Mouse (Mus musculus) MEL (cell line): ENCODE measurements around the gene Ifna16. TPM values are rescaled to one million over a fixed set of nuclear protein-coding genes. Genes with fewer than 3 reads are reported as not detected.
A peak's percentile ranks its signal among the peaks of the same experiment; 100 is the strongest.

Experiments
- DNase-seq: peaks from one replicate; pipeline ENCODE4 v3.0.0; 2011; ENCODE audit warnings: low read depth, low spot score
- H3K27ac ChIP-seq: 2 replicates; pipeline ENCODE4 v1.5.1; 2012; ENCODE audit warnings: low read depth, mild to moderate bottlenecking, control low read depth, low read length, moderate library complexity; ENCODE audit not compliant: control insufficient read depth
- H3K27me3 ChIP-seq, 2 experiments: fragments of 150-350 bp in 1 of 2; sonication (generic) in 1 of 2; 2 replicates each; pipeline ENCODE4 v1.6.1; 2012; ENCODE audit warnings: low read length in 2 of 2, mild to moderate bottlenecking in 2 of 2, improper control_type of control experiment in 1 of 2, moderate library complexity in 1 of 2; ENCODE audit not compliant: insufficient read depth in 2 of 2, control insufficient read depth in 1 of 2
- H3K36me3 ChIP-seq, 2 experiments: 2 replicates each; pipeline ENCODE4 v1.6.1; 2012 to 2014; ENCODE audit warnings: low read length in 2 of 2, improper control_type of control experiment in 1 of 2, inconsistent platforms in 1 of 2, mild to moderate bottlenecking in 1 of 2; ENCODE audit not compliant: insufficient read depth in 2 of 2, control insufficient read depth in 1 of 2
- H3K4me1 ChIP-seq, 2 experiments: fragments of 150-350 bp in 1 of 2; sonication (generic) in 1 of 2; 2 replicates each; pipeline ENCODE4 v1.6.1; 2012; ENCODE audit warnings: low read length in 2 of 2, improper control_type of control experiment in 1 of 2, mild to moderate bottlenecking in 1 of 2; ENCODE audit not compliant: insufficient read depth in 2 of 2, control insufficient read depth in 1 of 2
- H3K4me3 ChIP-seq, 2 experiments: fragments of 150-350 bp in 1 of 2; sonication (generic) in 1 of 2; 2 replicates each; pipeline ENCODE4 v1.5.1; 2012; ENCODE audit warnings: low read depth in 2 of 2, low read length in 2 of 2, mild to moderate bottlenecking in 2 of 2, moderate library complexity in 2 of 2, control low read depth in 1 of 2, improper control_type of control experiment in 1 of 2; ENCODE audit not compliant: control insufficient read depth in 1 of 2, insufficient read depth in 1 of 2
- H3K79me2 ChIP-seq: 2 replicates; pipeline ENCODE4 v1.6.1; 2012; ENCODE audit warnings: mild to moderate bottlenecking, low read length, moderate library complexity; ENCODE audit not compliant: control insufficient read depth, poor library complexity, insufficient read depth
- H3K9ac ChIP-seq: 2 replicates; pipeline ENCODE4 v1.6.1; 2012; ENCODE audit warnings: low read depth, mild to moderate bottlenecking, control low read depth, low read length, moderate library complexity; ENCODE audit not compliant: control insufficient read depth, poor library complexity, severe bottlenecking
- H3K9me3 ChIP-seq: fragments of 150-350 bp; sonication (generic); replicated peaks from 2 replicates; pipeline ENCODE4 v1.6.1; 2012; ENCODE audit warnings: mild to moderate bottlenecking, low read length, improper control_type of control experiment, moderate library complexity; ENCODE audit not compliant: insufficient read depth
- BHLHE40 ChIP-seq: IDR thresholded peaks from 2 replicates; pipeline ENCODE4 v1.6.1; 2012; ENCODE audit warnings: low read depth, mild to moderate bottlenecking, inconsistent platforms, low read length, improper control_type of control experiment, borderline replicate concordance
- CHD1 ChIP-seq: IDR thresholded peaks from 2 replicates; pipeline ENCODE4 v1.6.1; 2012; ENCODE audit warnings: low read depth, mild to moderate bottlenecking, inconsistent platforms, low read length, improper control_type of control experiment
- CTCF ChIP-seq, 3 experiments: IDR thresholded peaks in 2 of 3; conservative IDR thresholded peaks in 1 of 3; 2 replicates each; pipeline ENCODE4 v1.5.1; 2011 to 2012; ENCODE audit warnings: low read length in 3 of 3, low read depth in 2 of 3, mild to moderate bottlenecking in 2 of 3, improper control_type of control experiment in 1 of 3, inconsistent platforms in 1 of 3, mixed read lengths in 1 of 3, moderate library complexity in 1 of 3; ENCODE audit not compliant: control insufficient read depth in 1 of 3, insufficient read depth in 1 of 3, poor library complexity in 1 of 3, severe bottlenecking in 1 of 3
- E2F4 ChIP-seq: IDR thresholded peaks from 2 replicates; pipeline ENCODE4 v1.6.1; 2011; ENCODE audit warnings: low read depth, low read length, improper control_type of control experiment, borderline replicate concordance
- ELF1 ChIP-seq: IDR thresholded peaks from 2 replicates; pipeline ENCODE4 v1.6.1; 2014; ENCODE audit warnings: low read depth, mild to moderate bottlenecking, inconsistent platforms, low read length, improper control_type of control experiment, moderate library complexity
- EP300 ChIP-seq, 2 experiments: IDR thresholded peaks; 2 replicates each; pipeline ENCODE4 v1.6.1; 2011; ENCODE audit warnings: improper control_type of control experiment in 2 of 2, low read length in 2 of 2, low read depth in 1 of 2, mild to moderate bottlenecking in 1 of 2
- ETS1 ChIP-seq: IDR thresholded peaks from 2 replicates; pipeline ENCODE4 v1.6.1; 2012; ENCODE audit warnings: low read depth, mild to moderate bottlenecking, inconsistent platforms, low read length, improper control_type of control experiment, moderate library complexity
- GABPA ChIP-seq: IDR thresholded peaks from 2 replicates; pipeline ENCODE4 v1.6.1; 2012; ENCODE audit warnings: low read depth, mild to moderate bottlenecking, inconsistent platforms, low read length, improper control_type of control experiment, moderate library complexity
- GATA1 ChIP-seq: IDR thresholded peaks from 2 replicates; pipeline ENCODE4 v1.6.1; 2011; ENCODE audit warnings: low read depth, low read length, improper control_type of control experiment
- HCFC1 ChIP-seq: IDR thresholded peaks from 2 replicates; pipeline ENCODE4 v1.6.1; 2012; ENCODE audit warnings: low read depth, mild to moderate bottlenecking, inconsistent platforms, low read length, improper control_type of control experiment, moderate library complexity
- JUND ChIP-seq: IDR thresholded peaks from 2 replicates; pipeline ENCODE4 v1.6.1; 2011; ENCODE audit warnings: low read depth, mild to moderate bottlenecking, improper control_type of control experiment, low read length
- KAT2A ChIP-seq: conservative IDR thresholded peaks from 2 replicates; pipeline ENCODE4 v1.6.1; 2012; ENCODE audit warnings: low read depth, low read length, improper control_type of control experiment, inconsistent platforms
- MAFK ChIP-seq: IDR thresholded peaks from 2 replicates; pipeline ENCODE4 v1.6.1; 2011; ENCODE audit warnings: low read depth, mild to moderate bottlenecking, low read length, improper control_type of control experiment, borderline replicate concordance
- MAX ChIP-seq: IDR thresholded peaks from 2 replicates; pipeline ENCODE4 v1.6.1; 2011; ENCODE audit warnings: low read length, improper control_type of control experiment
- MEF2A ChIP-seq: IDR thresholded peaks from 2 replicates; pipeline ENCODE4 v1.6.1; 2014; ENCODE audit warnings: low read depth, mild to moderate bottlenecking, inconsistent platforms, low read length, improper control_type of control experiment; ENCODE audit not compliant: poor library complexity, insufficient replicate concordance, severe bottlenecking; ENCODE audit errors: extremely low read depth
- MXI1 ChIP-seq: IDR thresholded peaks from 2 replicates; pipeline ENCODE4 v1.6.1; 2011; ENCODE audit warnings: mild to moderate bottlenecking, low read depth, low read length, improper control_type of control experiment
- MYB ChIP-seq: IDR thresholded peaks from 2 replicates; pipeline ENCODE4 v1.6.1; 2011; ENCODE audit warnings: mild to moderate bottlenecking, low read depth, low read length, improper control_type of control experiment
- NELFE ChIP-seq: IDR thresholded peaks from 2 replicates; pipeline ENCODE4 v1.6.1; 2011; ENCODE audit warnings: low read depth, low read length, improper control_type of control experiment
- NRF1 ChIP-seq: IDR thresholded peaks from 2 replicates; pipeline ENCODE4 v1.6.1; 2014; ENCODE audit warnings: low read depth, mild to moderate bottlenecking, inconsistent platforms, low read length, improper control_type of control experiment, moderate library complexity; ENCODE audit not compliant: poor library complexity, insufficient read depth, severe bottlenecking
- POLR2A ChIP-seq, 2 experiments: IDR thresholded peaks; 2 replicates each; pipeline ENCODE4 v1.6.1; 2011 to 2012; ENCODE audit warnings: low read length in 2 of 2, mild to moderate bottlenecking in 2 of 2, control low read depth in 1 of 2, improper control_type of control experiment in 1 of 2, low read depth in 1 of 2, moderate library complexity in 1 of 2; ENCODE audit not compliant: control insufficient read depth in 1 of 2, insufficient read depth in 1 of 2, poor library complexity in 1 of 2
- POLR2AphosphoS2 ChIP-seq: IDR thresholded peaks from 2 replicates; pipeline ENCODE4 v1.6.1; 2011; ENCODE audit warnings: low read length, improper control_type of control experiment
- POLR2AphosphoS5 ChIP-seq: IDR thresholded peaks from 2 replicates; pipeline ENCODE4 v1.6.1; 2012; ENCODE audit warnings: low read depth, borderline replicate concordance, mild to moderate bottlenecking, inconsistent platforms, low read length, moderate library complexity, mixed read lengths
- RAD21 ChIP-seq: IDR thresholded peaks from 2 replicates; pipeline ENCODE4 v1.6.1; 2011; ENCODE audit warnings: mild to moderate bottlenecking, low read depth, low read length, improper control_type of control experiment
- RCOR1 ChIP-seq: IDR thresholded peaks from 2 replicates; pipeline ENCODE4 v1.6.1; 2012; ENCODE audit warnings: low read depth, mild to moderate bottlenecking, inconsistent platforms, low read length, improper control_type of control experiment
- SIN3A ChIP-seq: IDR thresholded peaks from 2 replicates; pipeline ENCODE4 v1.6.1; 2012; ENCODE audit warnings: low read length, improper control_type of control experiment, inconsistent platforms
- SMC3 ChIP-seq: IDR thresholded peaks from 2 replicates; pipeline ENCODE4 v1.6.1; 2011; ENCODE audit warnings: low read depth, low read length, improper control_type of control experiment
- TAL1 ChIP-seq: IDR thresholded peaks from 2 replicates; pipeline ENCODE4 v1.6.1; 2012; ENCODE audit warnings: mild to moderate bottlenecking, inconsistent platforms, low read length, moderate library complexity, mixed read lengths
- TBP ChIP-seq: IDR thresholded peaks from 2 replicates; pipeline ENCODE4 v1.8.0; 2011; ENCODE audit warnings: low read depth, low read length, improper control_type of control experiment
- TCF12 ChIP-seq: IDR thresholded peaks from 2 replicates; pipeline ENCODE4 v1.6.1; 2014; ENCODE audit warnings: low read depth, mild to moderate bottlenecking, inconsistent platforms, low read length, improper control_type of control experiment, moderate library complexity
- UBTF ChIP-seq: IDR thresholded peaks from 2 replicates; pipeline ENCODE4 v1.6.1; 2012; ENCODE audit warnings: low read depth, mild to moderate bottlenecking, inconsistent platforms, low read length, improper control_type of control experiment, moderate library complexity, borderline replicate concordance; ENCODE audit not compliant: insufficient read depth
- USF2 ChIP-seq, 2 experiments: IDR thresholded peaks; 2 replicates each; pipeline ENCODE4 v1.6.1; 2011 to 2012; ENCODE audit warnings: improper control_type of control experiment in 2 of 2, low read length in 2 of 2, borderline replicate concordance in 1 of 2, inconsistent platforms in 1 of 2, low read depth in 1 of 2, mild to moderate bottlenecking in 1 of 2; ENCODE audit not compliant: insufficient read depth in 1 of 2
- ZC3H11A ChIP-seq: IDR thresholded peaks from 2 replicates; pipeline ENCODE4 v1.6.1; 2012; ENCODE audit warnings: low read depth, mild to moderate bottlenecking, inconsistent platforms, low read length, improper control_type of control experiment
- ZMIZ1 ChIP-seq: IDR thresholded peaks from 2 replicates; pipeline ENCODE4 v1.6.1; 2012; ENCODE audit warnings: low read depth, mild to moderate bottlenecking, inconsistent platforms, low read length, improper control_type of control experiment, moderate library complexity
- ZNF384 ChIP-seq: IDR thresholded peaks from 2 replicates; pipeline ENCODE4 v1.6.1; 2012; ENCODE audit warnings: low read depth, mild to moderate bottlenecking, inconsistent platforms, low read length, improper control_type of control experiment
- polyA plus RNA-seq, 2 experiments: library from polyadenylated mRNA; stranded (reverse) in 1 of 2; unstranded in 1 of 2; fragments of >175 nt in 1 of 2; fragments of >200 nt in 1 of 2; gene quantifications; 2 replicates each; pipeline versions ENCODE4 v1.2.1 to v1.2.4; 2012; ENCODE audit warnings: low replicate concordance in 2 of 2, low read depth in 1 of 2; ENCODE audit not compliant: insufficient read length in 2 of 2, insufficient read depth in 1 of 2, missing spikeins in 1 of 2
- total RNA-seq: library from RNA; depleted of rRNA; stranded (reverse); fragments of 300-350 nt; gene quantifications from 2 replicates; pipeline ENCODE4 v1.2.3, GENCODE M21; 2012

Gene Ifna16
- total and polyA plus RNA-seq, 3 experiments, result not detected

GRCm38 (mm10) chr4:88721791-88722721 lies 45.3 kb upstream of the Ifna16 start, which contains the start of the genes Gm26566 and Klhl9:
Gene Gm26566, plus strand, starts transcription at chr4:88721805.
Gene Klhl9, minus strand, starts transcription at chr4:88722465.
- Histone ChIP-seq H3K27me3 (no peaks in the 10 kb centered on the region; a peak in 1 of 4 replicates), H3K9me3 (no peaks in the 10 kb centered on the region), H3K36me3 (peaks cover 17 to 22% of the 10 kb centered on the region in 2 experiments; a peak in 3 of 4 replicates), H3K9ac (peak within 1 kb of the TSS; percentile 99), H3K79me2 (peaks cover 38% of the 10 kb centered on the region), H3K27ac (peak within 1 kb of the TSS; percentile 89), H3K4me3 (peak within 1 kb of the TSS; percentile 98 to 99), H3K4me1 (peaks cover 15 to 17% of the 10 kb centered on the region in 2 experiments)
- DNase-seq, result peak; percentile 94
- TF ChIP-seq MAX, result no peak; the same call in 1 of the 2 replicates
- no peak for TF ChIP-seq ZNF384
- peak; percentile 55 for TF ChIP-seq SIN3A
- no peak for TF ChIP-seq USF2 (IDR thresholded peaks at IDR 0.05; ENCODE audit: borderline replicate concordance in 1 of 2, insufficient read depth in 1 of 2, low read depth in 1 of 2, low read length in 2 of 2)
- TF ChIP-seq RCOR1, result 0 out of 2 replicates have a peak, but pooled peaks have one; percentile 15
- TF ChIP-seq RAD21, result no peak
- peak; percentile 67; the same call in 1 of the 2 replicates for TF ChIP-seq ELF1
- peak; percentile 85; the same call in 1 of the 2 replicates for TF ChIP-seq MXI1
- TF ChIP-seq E2F4, result no peak
- no peak for TF ChIP-seq ZMIZ1
- TF ChIP-seq SMC3, result no peak
- no peak for TF ChIP-seq TAL1
- TF ChIP-seq CTCF (IDR thresholded peaks at IDR 0.05 in 2 of 3, conservative IDR thresholded peaks at IDR 0.05 in 1 of 3; ENCODE audit: control insufficient read depth in 1 of 3, insufficient read depth in 1 of 3, low read depth in 2 of 3, low read length in 3 of 3, poor library complexity in 1 of 3, severe bottlenecking in 1 of 3), result no peak
- peak; percentile 80; a peak in 3 of 4 replicates for TF ChIP-seq POLR2A (IDR thresholded peaks at IDR 0.05; ENCODE audit: control insufficient read depth in 1 of 2, insufficient read depth in 1 of 2, low read depth in 1 of 2, low read length in 2 of 2, poor library complexity in 1 of 2)
- TF ChIP-seq UBTF, result 0 out of 2 replicates have a peak, but pooled peaks have one; percentile 45
- TF ChIP-seq TCF12, result peak; percentile 59; the same call in 1 of the 2 replicates
- TF ChIP-seq NRF1, result peak; percentile 76
- no peak for TF ChIP-seq GABPA
- TF ChIP-seq NELFE, result peak; percentile 87
- peak; percentile 60 for TF ChIP-seq KAT2A
- TF ChIP-seq MYB, result no peak
- TF ChIP-seq EP300 (IDR thresholded peaks at IDR 0.05; ENCODE audit: low read depth in 1 of 2, low read length in 2 of 2), result 0 out of 4 replicates have a peak, but pooled peaks of 1 of the 2 experiments have one; percentile 4
- no peak for TF ChIP-seq POLR2AphosphoS2
- no peak for TF ChIP-seq GATA1
- peak; percentile 57; the same call in 1 of the 2 replicates for TF ChIP-seq TBP
- no peak; the same call in 1 of the 2 replicates for TF ChIP-seq ETS1
- TF ChIP-seq ZC3H11A, result no peak
- no peak for TF ChIP-seq JUND
- no peak for TF ChIP-seq BHLHE40
- no peak for TF ChIP-seq MEF2A
- no peak for TF ChIP-seq CHD1
- TF ChIP-seq POLR2AphosphoS5, result no peak
- no peak for TF ChIP-seq MAFK
- peak; percentile 83 for TF ChIP-seq HCFC1
